Mouse (Mus musculus) limb, embryonic 14.5 days (tissue): ENCODE measurements around the gene Tank. TPM values are rescaled to one million over a fixed set of nuclear protein-coding genes. Genes with fewer than 3 reads are reported as not detected.
A peak's percentile ranks its signal among the peaks of the same experiment; 100 is the strongest.

ENCODE experiments used
- ATAC-seq: fragments of 200-750 bp; cut with Nextera tagmentation; 2 replicates; pipeline ENCODE4 v1.8.0; 2017; ENCODE audit warnings: low read depth, moderate number of reproducible peaks, moderate TSS enrichment; ENCODE audit not compliant: low FRiP score
- DNase-seq: peaks from one replicate; pipeline ENCODE4 v3.0.0-alpha.2; 2015; ENCODE audit warnings: low spot score
- H3K27ac ChIP-seq: fragments of 300-500 bp; sonication (generic); replicated peaks from 2 replicates; pipeline ENCODE4 v1.5.1; 2014; ENCODE audit warnings: low read depth, mild to moderate bottlenecking, low read length, moderate library complexity, mixed read lengths
- H3K27me3 ChIP-seq: fragments of 300-500 bp; sonication (generic); 2 replicates; pipeline ENCODE4 v1.6.1; 2014; ENCODE audit warnings: low read length, mixed read lengths; ENCODE audit not compliant: control insufficient read depth, insufficient read depth
- H3K36me3 ChIP-seq: fragments of 300-500 bp; sonication (generic); 2 replicates; pipeline ENCODE4 v1.6.1; 2014; ENCODE audit warnings: mild to moderate bottlenecking, low read length, moderate library complexity, mixed read lengths; ENCODE audit not compliant: control insufficient read depth, insufficient read depth
- H3K4me1 ChIP-seq: fragments of 300-500 bp; sonication (generic); 2 replicates; pipeline ENCODE4 v1.6.1; 2014; ENCODE audit warnings: antibody characterized with exemption, low read length, mixed read lengths; ENCODE audit not compliant: control insufficient read depth, insufficient read depth
- H3K4me2 ChIP-seq: fragments of 300-500 bp; sonication (generic); replicated peaks from 2 replicates; pipeline ENCODE4 v1.6.1; 2014; ENCODE audit warnings: low read depth, mild to moderate bottlenecking, low read length, moderate library complexity; ENCODE audit not compliant: severe bottlenecking
- H3K4me3 ChIP-seq: fragments of 300-500 bp; sonication (generic); replicated peaks from 2 replicates; pipeline ENCODE4 v1.5.1; 2014; ENCODE audit warnings: low read length
- H3K9ac ChIP-seq: fragments of 300-500 bp; sonication (generic); 2 replicates; pipeline ENCODE4 v1.6.1; 2014; ENCODE audit warnings: mild to moderate bottlenecking, low read depth, low read length, moderate library complexity; ENCODE audit not compliant: severe bottlenecking
- H3K9me3 ChIP-seq: fragments of 300-500 bp; sonication (generic); 2 replicates; pipeline ENCODE4 v1.6.1; 2016; ENCODE audit warnings: low read length; ENCODE audit not compliant: control insufficient read depth
- POLR2A ChIP-seq: fragments of 200-500 bp; IDR thresholded peaks from 2 replicates; pipeline ENCODE4 v1.8.0; 2012; ENCODE audit warnings: inconsistent platforms, mild to moderate bottlenecking, moderate library complexity, borderline replicate concordance; ENCODE audit not compliant: insufficient read depth, insufficient read length; ENCODE audit errors: extremely low read depth
- WGBS: fragments of 180-500 bp; shearing (Covaris S2); extraction: QIAGEN DNeasy Blood & Tissue Kit; methylation state at CpG from one replicate; pipeline ENCODE4 v1.1.7; 2014; 5-methylcytosine and 5-hydroxymethylcytosine counted together
- polyA plus RNA-seq, 2 experiments: library from polyadenylated mRNA; depleted of rRNA in 1 of 2; stranded (reverse) in 1 of 2; unstranded in 1 of 2; fragments of >200 nt; fragmentation: Nextera tagmentation in 1 of 2; extraction: Ambion mirVana in 1 of 2; gene quantifications; 2 replicates each; pipeline versions ENCODE4 v1.2.1 to v1.2.3; 2012 to 2014

Gene Tank
- polyA plus RNA-seq, 2 experiments, result 22.7 to 32.1 TPM

DNA sequence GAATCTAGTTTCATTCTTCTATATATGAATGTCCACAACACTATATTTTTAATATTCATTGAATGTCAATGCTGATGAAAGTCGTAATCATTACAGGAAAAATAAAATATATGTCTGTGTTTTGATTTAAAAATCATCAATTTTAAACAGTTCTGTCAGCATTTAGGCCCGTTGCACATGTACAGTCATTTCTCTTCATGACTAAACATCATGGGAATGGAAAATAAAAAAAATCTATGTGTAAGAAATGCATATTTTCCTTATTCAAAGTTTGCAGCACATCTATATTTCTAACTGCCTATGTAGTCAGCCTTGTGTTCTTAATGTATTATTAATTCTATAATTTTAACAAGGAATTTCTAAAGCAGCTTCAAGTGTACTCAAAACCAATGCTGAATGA, 12.4 kb downstream of the Tank start:
- no peak overlapping the region for H3K4me2 ChIP-seq
- TF ChIP-seq POLR2A, result no peak
- 87% methylated on average over 2 of the region's 2 CpGs for WGBS
- no peak for ATAC-seq
- no peaks in the 10 kb centered on the region for H3K9me3 ChIP-seq
- H3K4me3 ChIP-seq, result no peak overlapping the region
- no peak for DNase-seq
- no peaks in the 10 kb centered on the region for H3K36me3 ChIP-seq
- H3K4me1 ChIP-seq, result no peaks in the 10 kb centered on the region
- no peak overlapping the region for H3K9ac ChIP-seq
- no peaks in the 10 kb centered on the region for H3K27me3 ChIP-seq
- H3K27ac ChIP-seq, result no peak overlapping the region

DNA sequence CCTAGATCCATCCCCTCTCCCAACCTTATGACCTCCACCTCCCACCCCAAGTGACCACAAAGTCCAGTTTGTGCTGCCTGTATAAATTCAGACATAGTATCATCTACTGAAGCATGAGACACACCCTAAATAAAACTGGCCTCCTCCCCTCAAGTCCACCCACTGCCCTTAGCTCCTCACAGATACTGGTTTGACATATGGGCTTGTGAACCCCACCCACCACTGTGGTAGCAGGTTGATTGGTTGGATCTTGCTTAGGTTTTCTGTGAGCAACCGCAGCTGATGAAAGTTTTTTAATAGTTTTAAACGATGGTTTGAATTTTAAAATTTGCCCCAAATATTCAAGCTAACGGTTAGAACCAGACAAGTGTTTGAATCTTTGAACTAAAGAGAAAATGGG, 13.7 kb downstream of the Tank start:
- no peak for ATAC-seq

DNA sequence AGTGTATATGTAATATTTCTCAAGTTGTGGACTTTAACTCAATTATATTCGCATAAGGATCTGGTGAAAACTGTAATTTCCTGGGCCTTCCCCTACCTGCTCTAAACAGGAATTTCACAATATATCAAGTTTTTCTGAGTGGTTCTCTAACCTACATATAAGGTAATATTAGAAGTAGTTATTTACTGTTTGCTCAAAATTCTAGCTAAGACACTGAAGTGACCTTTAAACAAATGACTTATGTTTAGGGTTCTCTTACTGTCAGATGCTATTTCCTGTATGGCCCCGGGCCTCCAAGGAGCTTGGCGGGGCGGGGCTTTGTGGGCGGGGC, 14.3 kb downstream of the Tank start:
- DNase-seq, result no peak
- Histone ChIP-seq H3K27ac (no peak overlapping the region; the same call in 1 of the 2 replicates), H3K36me3 (no peaks in the 10 kb centered on the region), H3K9me3 (no peaks in the 10 kb centered on the region), H3K4me3 (peak overlapping the region; percentile 89), H3K4me1 (no peaks in the 10 kb centered on the region), H3K27me3 (no peaks in the 10 kb centered on the region), H3K9ac (peak overlapping the region; percentile 87; the same call in 1 of the 2 replicates), H3K4me2 (peak overlapping the region; percentile 70; the same call in 1 of the 2 replicates)
- no peak for TF ChIP-seq POLR2A
- no peak for ATAC-seq
- WGBS, result 16% methylated on average over 5 of the region's 5 CpGs

More for the DNA sequence above, 13.7 kb downstream of the Tank start:
- Histone ChIP-seq H3K4me1 (no peaks in the 10 kb centered on the region), H3K9ac (no peak overlapping the region), H3K4me3 (no peak overlapping the region), H3K27ac (no peak overlapping the region), H3K4me2 (no peak overlapping the region), H3K9me3 (no peaks in the 10 kb centered on the region), H3K27me3 (no peaks in the 10 kb centered on the region), H3K36me3 (no peaks in the 10 kb centered on the region)
- 92% methylated on average over 3 of the region's 3 CpGs for WGBS
- DNase-seq, result no peak
- no peak for TF ChIP-seq POLR2A

DNA sequence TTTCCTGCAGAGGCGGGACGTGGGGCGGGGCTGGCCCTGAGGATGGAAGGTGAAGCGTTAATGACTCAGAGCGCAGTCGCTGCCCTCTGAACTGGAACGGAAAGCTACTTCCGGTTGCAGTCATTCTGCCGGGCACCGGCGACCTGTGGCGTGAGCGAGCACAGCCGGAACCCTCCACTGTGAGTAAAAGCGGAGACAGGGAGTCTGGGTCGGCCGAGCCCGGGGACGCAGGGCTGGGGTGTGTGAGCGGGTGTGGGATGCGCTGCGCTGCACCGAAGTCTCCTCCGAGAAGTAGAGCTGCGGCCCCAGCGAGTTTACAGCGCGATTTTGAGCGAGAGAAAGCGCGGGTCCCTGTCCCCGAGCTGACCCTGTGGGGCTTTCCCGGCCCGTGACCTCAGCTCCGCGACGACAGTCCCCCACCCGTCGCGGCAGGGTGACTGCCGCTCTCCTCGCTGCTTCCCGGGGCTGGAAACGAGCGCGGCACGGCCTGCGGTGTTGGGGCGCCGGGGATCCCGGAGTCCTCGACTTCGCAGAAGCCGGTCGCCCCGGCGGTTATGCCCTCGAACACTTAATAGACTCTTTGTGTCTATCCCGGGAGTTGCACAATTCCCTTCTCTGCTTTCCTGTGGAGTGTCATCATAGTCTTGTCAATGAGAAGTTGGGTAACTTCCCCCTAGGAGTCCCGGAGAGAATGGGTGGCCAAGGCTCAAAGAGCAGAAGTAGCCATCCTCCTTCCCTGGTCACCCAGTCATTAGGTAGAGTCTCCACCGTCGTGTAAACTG, 14.8 kb downstream of the Tank start:
- H3K9me3 ChIP-seq, result no peaks in the 10 kb centered on the region
- H3K36me3 ChIP-seq, result no peaks in the 10 kb centered on the region
- peak; percentile 41; the same call in 1 of the 2 replicates for TF ChIP-seq POLR2A
- DNase-seq, result peak; percentile 86
- 1% methylated on average over 62 of the region's 62 CpGs for WGBS
- H3K27me3 ChIP-seq, result no peaks in the 10 kb centered on the region
- no peaks in the 10 kb centered on the region for H3K4me1 ChIP-seq
- peak overlapping the region; percentile 89 for H3K4me3 ChIP-seq
- peak overlapping the region; percentile 84 for H3K27ac ChIP-seq
- peak overlapping the region; percentile 70 for H3K4me2 ChIP-seq
- H3K9ac ChIP-seq, result peak overlapping the region; percentile 87
- peak; percentile 94 for ATAC-seq

DNA sequence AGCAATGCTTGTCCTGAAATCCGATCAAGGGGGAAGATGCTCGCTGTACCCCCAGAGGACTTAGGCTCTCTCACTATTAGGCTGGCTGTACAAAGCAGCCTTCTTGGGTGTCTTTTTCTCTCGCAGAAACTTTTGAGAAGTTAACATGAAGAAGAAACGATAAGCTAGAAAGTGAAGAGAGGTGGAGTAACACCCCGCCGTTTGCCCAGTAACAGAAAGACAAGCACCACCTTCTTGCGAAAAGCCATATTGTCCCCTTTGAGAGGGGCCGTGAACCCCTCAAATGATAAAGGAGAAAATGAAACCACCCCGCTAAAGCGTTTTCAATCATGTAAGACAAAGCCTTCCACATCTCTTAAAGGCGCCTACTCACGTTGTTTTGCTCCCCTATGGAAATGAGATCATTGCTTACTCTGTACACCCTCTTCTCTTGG, 15.5 kb downstream of the Tank start:
- H3K9me3 ChIP-seq, result no peaks in the 10 kb centered on the region
- peak overlapping the region; percentile 89 for H3K4me3 ChIP-seq
- DNase-seq (peak; percentile 12), ATAC-seq (no peak)
- H3K9ac ChIP-seq, result peak overlapping the region; percentile 87
- H3K27me3 ChIP-seq, result no peaks in the 10 kb centered on the region
- no peak for TF ChIP-seq POLR2A
- peak overlapping the region; percentile 84; the same call in 1 of the 2 replicates for H3K27ac ChIP-seq
- H3K4me2 ChIP-seq, result peak overlapping the region; percentile 70
- WGBS, result 4% methylated on average over 12 of the region's 12 CpGs
- H3K36me3 ChIP-seq, result no peaks in the 10 kb centered on the region
- no peaks in the 10 kb centered on the region for H3K4me1 ChIP-seq
